Mouse (Mus musculus) hindbrain, embryonic 13.5 days (tissue): Measurements from ENCODE around the gene Jazf1. TPM values are rescaled to one million over a fixed set of nuclear protein-coding genes. Genes with fewer than 3 reads are reported as not detected.
A peak's percentile ranks its signal among the peaks of the same experiment; 100 is the strongest.

Experiments
- ATAC-seq: fragments of 200-750 bp; cut with Nextera tagmentation; 2 replicates; pipeline ENCODE4 v1.8.0; 2017; ENCODE audit warnings: moderate TSS enrichment; ENCODE audit not compliant: low FRiP score
- H3K27ac ChIP-seq: fragments of 300-500 bp; sonication (generic); 2 replicates; pipeline ENCODE4 v1.5.1; 2015; ENCODE audit warnings: inconsistent platforms, mild to moderate bottlenecking, moderate library complexity
- H3K27me3 ChIP-seq: fragments of 300-500 bp; sonication (generic); 2 replicates; pipeline ENCODE4 v1.6.1; 2015; ENCODE audit warnings: mild to moderate bottlenecking, inconsistent platforms
- H3K36me3 ChIP-seq: fragments of 300-500 bp; sonication (generic); 2 replicates; pipeline ENCODE4 v1.6.1; 2015; ENCODE audit warnings: mild to moderate bottlenecking, inconsistent platforms
- H3K4me1 ChIP-seq: fragments of 300-500 bp; sonication (generic); replicated peaks from 2 replicates; pipeline ENCODE4 v1.6.1; 2015; ENCODE audit warnings: inconsistent platforms
- H3K4me2 ChIP-seq: fragments of 300-500 bp; sonication (generic); 2 replicates; pipeline ENCODE4 v1.6.1; 2015; ENCODE audit warnings: inconsistent platforms, mild to moderate bottlenecking, moderate library complexity
- H3K4me3 ChIP-seq: fragments of 300-500 bp; sonication (generic); 2 replicates; pipeline ENCODE4 v1.5.1; 2015; ENCODE audit warnings: mild to moderate bottlenecking, inconsistent platforms
- H3K9ac ChIP-seq: fragments of 300-500 bp; sonication (generic); 2 replicates; pipeline ENCODE4 v1.6.1; 2015; ENCODE audit warnings: mild to moderate bottlenecking, inconsistent platforms
- H3K9me3 ChIP-seq: fragments of 300-500 bp; sonication (generic); 2 replicates; pipeline ENCODE4 v1.6.1; 2016; ENCODE audit warnings: inconsistent platforms
- WGBS: fragments of 180-500 bp; shearing (Covaris S2); methylation state at CpG from one replicate; pipeline ENCODE4 v1.1.7; 2015; 5-methylcytosine and 5-hydroxymethylcytosine counted together
- polyA plus RNA-seq: library from polyadenylated mRNA; unstranded; fragments of >200 nt; fragmentation: Nextera tagmentation; extraction: Ambion mirVana; gene quantifications from 2 replicates; pipeline ENCODE4 v1.2.1, GENCODE M21; 2015

The Jazf1 gene
- polyA plus RNA-seq, 1 experiment from 2014 or later = 29.2 TPM

DNA sequence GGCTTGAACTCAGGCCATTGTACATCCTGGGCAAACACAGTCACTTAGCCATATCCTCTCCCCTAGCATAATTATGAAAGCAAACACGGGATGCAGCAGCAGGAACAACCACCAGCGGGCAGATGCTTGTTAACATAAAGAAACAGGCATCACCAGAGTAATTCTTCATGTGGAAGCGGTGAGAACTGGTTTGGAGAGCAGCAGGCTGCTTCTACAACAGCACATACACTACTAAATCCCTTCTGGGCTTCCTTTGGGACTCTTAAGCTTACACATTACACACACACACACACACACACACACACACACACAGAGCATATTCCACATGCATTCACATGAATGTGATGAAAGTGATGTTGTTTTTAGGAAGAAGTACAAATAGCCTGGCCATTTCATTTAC lies 216.5 kb downstream of the Jazf1 start:
- H3K4me3 ChIP-seq = no peak overlapping the region
- H3K4me2 ChIP-seq = no peak overlapping the region
- H3K9ac ChIP-seq = no peak overlapping the region
- 45% methylated on average over 3 of the region's 3 CpGs for WGBS
- H3K4me1 ChIP-seq = peaks cover 45% of the 10 kb centered on the region
- no peaks in the 10 kb centered on the region for H3K27me3 ChIP-seq
- H3K36me3 ChIP-seq = no peaks in the 10 kb centered on the region
- ATAC-seq = no peak
- H3K27ac ChIP-seq = peak overlapping the region; percentile 64
- H3K9me3 ChIP-seq = no peaks in the 10 kb centered on the region

DNA sequence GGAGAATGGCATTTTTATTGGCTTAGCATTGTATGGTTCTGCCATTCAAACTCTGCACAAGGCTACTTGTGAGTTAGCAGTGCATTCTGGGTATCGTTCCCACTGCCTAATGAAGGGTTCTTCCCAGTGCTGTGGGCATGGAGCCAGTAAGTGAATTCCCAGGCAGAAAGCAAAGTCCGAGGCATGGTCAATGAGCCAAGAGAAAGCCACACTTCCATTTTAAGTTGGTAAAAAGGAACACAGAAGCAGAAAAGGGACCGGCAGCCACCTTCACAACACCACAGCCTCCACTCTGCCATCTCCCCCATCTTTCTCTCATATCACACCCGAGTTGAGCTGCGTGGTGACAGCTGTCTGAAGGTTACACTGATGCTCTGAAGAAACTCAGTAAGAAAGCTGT lies 217.4 kb downstream of the Jazf1 start:
- H3K4me2 ChIP-seq = no peak overlapping the region
- WGBS = 49% methylated on average over 5 of the region's 5 CpGs
- no peaks in the 10 kb centered on the region for H3K9me3 ChIP-seq
- no peaks in the 10 kb centered on the region for H3K27me3 ChIP-seq
- peak; percentile 28; the same call in 1 of the 2 replicates for ATAC-seq
- peaks cover 36% of the 10 kb centered on the region for H3K4me1 ChIP-seq
- H3K9ac ChIP-seq = no peak overlapping the region
- H3K4me3 ChIP-seq = no peak overlapping the region
- H3K36me3 ChIP-seq = no peaks in the 10 kb centered on the region
- H3K27ac ChIP-seq = peak overlapping the region; percentile 76

DNA sequence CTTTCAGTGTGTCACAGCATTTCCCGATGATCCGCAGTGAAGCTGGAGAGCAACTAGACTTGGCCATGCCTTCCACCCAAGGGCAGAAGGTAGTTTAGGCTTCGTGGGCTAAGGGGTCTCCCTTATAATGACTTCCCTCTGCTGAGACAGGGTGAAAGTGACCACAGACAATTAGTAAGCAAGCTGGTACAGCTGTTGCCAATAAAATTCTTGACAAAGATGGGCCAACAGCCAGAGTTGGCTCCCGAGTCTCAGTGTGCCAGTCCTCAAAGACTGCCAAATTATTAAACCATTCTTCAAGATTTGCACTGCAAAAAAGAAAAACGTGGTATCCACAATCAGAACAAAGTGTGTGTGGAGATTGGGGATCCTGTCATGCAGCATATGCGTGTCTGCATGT lies 220.2 kb downstream of the Jazf1 start:
- WGBS = 86% methylated on average over 6 of the region's 6 CpGs
- H3K9ac ChIP-seq = no peak overlapping the region

DNA sequence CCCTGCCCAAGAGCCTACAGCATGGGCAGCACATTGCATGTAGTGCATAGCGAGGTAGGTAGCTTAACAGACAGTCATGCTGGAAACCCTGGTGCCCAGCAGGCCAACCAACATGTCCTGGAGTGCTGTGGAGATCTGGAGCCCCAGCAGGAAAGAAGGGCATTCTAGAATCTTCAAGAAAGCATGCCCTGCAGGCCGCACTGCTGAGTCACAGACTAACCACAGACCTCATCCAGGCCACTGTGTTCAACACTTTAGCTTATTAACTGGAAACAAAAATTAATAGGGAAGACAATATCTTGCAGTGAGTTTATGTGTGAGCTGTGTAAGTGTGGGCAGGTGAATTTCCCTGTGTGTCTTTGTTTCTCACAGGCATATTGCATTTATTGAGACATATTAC lies 222.1 kb downstream of the Jazf1 start:
- H3K36me3 ChIP-seq = no peaks in the 10 kb centered on the region
- H3K4me1 ChIP-seq = peaks cover 11% of the 10 kb centered on the region
- H3K4me2 ChIP-seq = no peak overlapping the region
- 90% methylated on average over 2 of the region's 2 CpGs for WGBS
- H3K9me3 ChIP-seq = no peaks in the 10 kb centered on the region
- ATAC-seq = no peak
- no peak overlapping the region for H3K4me3 ChIP-seq
- no peak overlapping the region for H3K9ac ChIP-seq
- H3K27me3 ChIP-seq = no peaks in the 10 kb centered on the region
- H3K27ac ChIP-seq = no peak overlapping the region

More for the DNA sequence above, 220.2 kb downstream of the Jazf1 start:
- Histone ChIP-seq H3K4me2 (no peak overlapping the region), H3K4me3 (no peak overlapping the region), H3K4me1 (peaks cover 23% of the 10 kb centered on the region), H3K27me3 (no peaks in the 10 kb centered on the region), H3K36me3 (no peaks in the 10 kb centered on the region), H3K27ac (no peak overlapping the region), H3K9me3 (no peaks in the 10 kb centered on the region)
- no peak for ATAC-seq

DNA sequence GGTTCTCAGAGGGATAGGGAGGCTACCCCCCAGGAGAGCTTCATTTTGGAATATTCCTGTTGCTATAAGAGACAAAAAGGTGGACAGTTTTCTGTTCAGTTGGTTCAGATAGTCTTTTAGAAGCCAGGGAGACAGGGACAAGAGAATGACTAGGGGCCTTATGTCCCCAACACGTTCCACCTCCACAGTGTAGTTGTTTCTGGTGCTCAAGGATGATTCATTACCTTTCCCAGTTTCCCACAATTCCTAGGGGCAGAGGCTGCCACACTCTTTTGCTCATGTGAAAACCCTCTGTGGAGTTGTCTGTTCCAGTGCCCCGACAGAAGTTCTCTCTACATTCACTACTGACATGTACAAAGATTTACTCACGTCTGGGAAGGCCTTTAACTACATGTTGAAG lies 223.7 kb downstream of the Jazf1 start:
- Histone ChIP-seq H3K27me3 (no peaks in the 10 kb centered on the region), H3K9me3 (no peaks in the 10 kb centered on the region), H3K4me1 (peaks cover 20% of the 10 kb centered on the region), H3K36me3 (no peaks in the 10 kb centered on the region), H3K9ac (no peak overlapping the region), H3K4me2 (no peak overlapping the region), H3K27ac (no peak overlapping the region), H3K4me3 (no peak overlapping the region)
- 84% methylated on average over 3 of the region's 3 CpGs for WGBS
- no peak for ATAC-seq

DNA sequence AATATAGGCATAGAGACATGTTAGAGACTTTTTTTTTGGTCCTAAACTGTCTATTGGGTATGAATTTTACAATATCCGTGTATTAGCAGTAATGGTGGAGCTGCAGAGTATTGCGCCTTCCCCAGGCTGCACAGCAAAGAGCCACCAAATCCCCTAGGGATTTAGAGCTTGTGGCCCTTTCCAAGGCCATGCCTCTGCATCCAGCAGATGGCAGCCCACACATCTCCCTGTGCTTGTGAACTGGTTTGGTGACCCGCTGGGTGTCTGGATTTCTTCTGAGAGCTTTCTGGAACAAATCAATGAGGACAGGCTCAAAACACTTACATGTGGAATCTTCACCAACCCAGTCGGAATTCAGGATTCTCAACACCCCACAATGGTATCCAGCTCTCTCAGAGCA lies 225.4 kb downstream of the Jazf1 start:
- no peak for ATAC-seq
- Histone ChIP-seq H3K4me2 (no peak overlapping the region), H3K27ac (no peak overlapping the region), H3K4me1 (peaks cover 35% of the 10 kb centered on the region), H3K27me3 (no peaks in the 10 kb centered on the region), H3K4me3 (no peak overlapping the region), H3K9me3 (no peaks in the 10 kb centered on the region), H3K36me3 (no peaks in the 10 kb centered on the region), H3K9ac (no peak overlapping the region)
- WGBS = 72% methylated on average over 4 of the region's 4 CpGs

DNA sequence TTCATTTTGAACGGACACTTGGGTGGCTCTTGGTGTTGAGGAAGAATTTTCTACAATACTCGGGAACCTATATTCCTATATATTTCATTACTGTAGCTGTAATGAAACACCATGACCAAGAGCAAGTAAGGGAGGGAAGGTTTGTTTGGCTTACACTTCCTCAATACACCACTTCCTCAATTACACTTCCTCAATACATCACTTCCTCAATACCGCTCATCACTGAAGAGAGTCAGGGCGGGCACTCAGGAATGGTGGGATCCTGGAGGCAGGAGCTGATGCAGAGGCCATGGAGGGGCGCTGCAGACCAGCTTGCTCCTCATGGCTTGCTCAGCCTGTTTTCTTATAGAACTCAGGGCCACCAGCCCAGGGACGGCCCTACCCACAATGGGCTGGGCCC lies 225.8 kb downstream of the Jazf1 start:
- no peak for ATAC-seq
- Histone ChIP-seq H3K36me3 (no peaks in the 10 kb centered on the region), H3K9me3 (no peaks in the 10 kb centered on the region), H3K9ac (no peak overlapping the region), H3K4me1 (peaks cover 36% of the 10 kb centered on the region), H3K27ac (no peak overlapping the region), H3K27me3 (no peaks in the 10 kb centered on the region), H3K4me2 (no peak overlapping the region), H3K4me3 (no peak overlapping the region)
- WGBS = 88% methylated on average over 6 of the region's 6 CpGs

DNA sequence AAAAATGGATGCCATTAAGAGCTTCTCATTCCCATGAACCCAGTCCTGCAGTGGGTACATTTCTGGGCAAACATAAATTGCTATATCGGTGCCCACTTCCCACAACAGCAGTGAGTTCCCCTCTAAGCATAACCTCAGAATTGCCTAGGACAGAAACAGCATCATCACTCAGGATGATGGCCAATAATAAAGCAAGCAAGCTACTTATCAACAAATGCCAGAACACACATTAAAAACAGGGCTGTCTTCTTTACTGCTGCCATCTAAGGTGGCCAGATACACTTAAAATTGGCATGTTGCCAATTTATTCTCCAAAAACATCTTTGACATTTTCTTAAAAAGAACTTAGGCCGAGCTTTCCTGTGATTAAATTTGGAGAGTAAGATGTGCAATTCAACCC lies 226.8 kb downstream of the Jazf1 start:
- H3K9me3 ChIP-seq = no peaks in the 10 kb centered on the region
- no peak overlapping the region for H3K9ac ChIP-seq
- WGBS = 93% methylated on average over 2 of the region's 2 CpGs
- no peak overlapping the region for H3K4me2 ChIP-seq
- H3K4me3 ChIP-seq = no peak overlapping the region
- no peaks in the 10 kb centered on the region for H3K27me3 ChIP-seq
- H3K4me1 ChIP-seq = peaks cover 36% of the 10 kb centered on the region
- no peak for ATAC-seq
- no peak overlapping the region for H3K27ac ChIP-seq
- no peaks in the 10 kb centered on the region for H3K36me3 ChIP-seq

DNA sequence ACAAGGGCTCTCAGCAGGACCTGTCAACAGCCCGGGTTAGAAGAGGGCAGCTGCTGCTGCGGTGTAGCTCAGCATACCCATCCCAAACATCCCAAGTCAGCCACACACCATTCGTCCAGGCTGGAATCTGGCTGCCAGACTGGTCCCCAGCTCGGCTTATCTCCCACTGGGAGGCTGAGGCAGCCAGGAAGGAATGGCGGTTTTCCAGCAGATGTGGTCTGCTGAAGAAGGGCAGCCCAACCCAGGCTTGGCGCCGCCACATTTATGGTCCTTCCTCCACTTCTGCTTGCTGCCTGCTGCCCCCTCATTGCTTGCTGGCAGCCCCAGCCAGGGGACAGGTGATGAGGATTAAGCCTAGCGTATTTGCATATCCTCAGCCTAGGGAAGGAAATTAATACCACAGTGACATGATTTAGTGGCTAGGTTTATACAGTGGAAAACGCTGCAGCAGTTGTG lies 227.8 kb downstream of the Jazf1 start:
- Histone ChIP-seq H3K4me3 (no peak overlapping the region), H3K27ac (no peak overlapping the region), H3K9ac (no peak overlapping the region), H3K27me3 (no peaks in the 10 kb centered on the region), H3K4me1 (peaks cover 38% of the 10 kb centered on the region), H3K9me3 (no peaks in the 10 kb centered on the region), H3K4me2 (no peak overlapping the region), H3K36me3 (no peaks in the 10 kb centered on the region)
- ATAC-seq = 0 out of 2 replicates have a peak, but pooled peaks have one; percentile 11
- WGBS = 20% methylated on average over 9 of the region's 9 CpGs

DNA sequence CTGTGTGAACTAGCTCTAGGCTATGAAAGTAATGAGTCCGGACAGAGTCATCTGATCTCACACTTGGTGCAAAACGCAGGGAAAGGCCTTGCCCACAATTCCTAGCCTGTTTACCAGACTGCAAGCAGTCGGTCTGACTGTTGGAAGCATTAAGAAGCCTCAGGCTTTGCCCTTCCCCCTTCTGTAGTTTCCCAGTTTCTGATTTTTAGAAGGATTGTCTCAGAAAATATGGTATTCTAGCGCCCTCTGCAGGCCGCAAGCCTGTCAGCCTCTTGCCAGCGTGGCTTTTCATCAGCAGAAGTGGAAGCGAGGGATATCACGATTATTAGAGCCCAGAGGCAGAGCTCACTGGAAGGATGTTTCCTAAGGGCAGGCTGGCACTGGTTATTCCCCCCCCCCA lies 229.7 kb downstream of the Jazf1 start:
- Histone ChIP-seq H3K27me3 (no peaks in the 10 kb centered on the region), H3K36me3 (no peaks in the 10 kb centered on the region), H3K9ac (no peak overlapping the region), H3K4me2 (no peak overlapping the region), H3K4me3 (no peak overlapping the region), H3K27ac (no peak overlapping the region), H3K9me3 (no peaks in the 10 kb centered on the region), H3K4me1 (peaks cover 38% of the 10 kb centered on the region)
- 4% methylated on average over 8 of the region's 8 CpGs for WGBS
- ATAC-seq = peak; percentile 70; the same call in 1 of the 2 replicates

DNA sequence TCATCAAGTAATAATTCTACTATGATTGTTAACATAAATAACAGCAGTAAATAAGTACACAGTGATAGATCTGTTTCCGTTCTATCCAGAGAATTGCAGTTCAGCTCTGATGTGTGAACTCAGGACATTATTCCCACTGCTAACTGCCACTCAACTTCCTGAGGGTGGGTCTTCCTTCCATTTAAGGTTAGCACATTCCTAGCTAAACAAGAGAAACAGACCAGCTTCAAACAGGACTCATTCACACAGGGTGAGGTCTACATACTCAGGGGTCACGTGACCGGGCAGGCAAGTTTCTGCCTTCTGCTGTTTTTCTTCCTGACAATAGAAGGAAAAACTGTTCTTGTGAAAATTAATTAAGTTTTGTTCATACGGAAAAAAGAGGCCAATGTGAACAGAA lies 230.6 kb downstream of the Jazf1 start:
- Histone ChIP-seq H3K36me3 (no peaks in the 10 kb centered on the region), H3K4me3 (no peak overlapping the region), H3K27me3 (no peaks in the 10 kb centered on the region), H3K4me1 (peaks cover 38% of the 10 kb centered on the region), H3K9ac (no peak overlapping the region), H3K4me2 (no peak overlapping the region), H3K9me3 (no peaks in the 10 kb centered on the region), H3K27ac (no peak overlapping the region)
- no peak for ATAC-seq
- 58% methylated on average over 4 of the region's 4 CpGs for WGBS

DNA sequence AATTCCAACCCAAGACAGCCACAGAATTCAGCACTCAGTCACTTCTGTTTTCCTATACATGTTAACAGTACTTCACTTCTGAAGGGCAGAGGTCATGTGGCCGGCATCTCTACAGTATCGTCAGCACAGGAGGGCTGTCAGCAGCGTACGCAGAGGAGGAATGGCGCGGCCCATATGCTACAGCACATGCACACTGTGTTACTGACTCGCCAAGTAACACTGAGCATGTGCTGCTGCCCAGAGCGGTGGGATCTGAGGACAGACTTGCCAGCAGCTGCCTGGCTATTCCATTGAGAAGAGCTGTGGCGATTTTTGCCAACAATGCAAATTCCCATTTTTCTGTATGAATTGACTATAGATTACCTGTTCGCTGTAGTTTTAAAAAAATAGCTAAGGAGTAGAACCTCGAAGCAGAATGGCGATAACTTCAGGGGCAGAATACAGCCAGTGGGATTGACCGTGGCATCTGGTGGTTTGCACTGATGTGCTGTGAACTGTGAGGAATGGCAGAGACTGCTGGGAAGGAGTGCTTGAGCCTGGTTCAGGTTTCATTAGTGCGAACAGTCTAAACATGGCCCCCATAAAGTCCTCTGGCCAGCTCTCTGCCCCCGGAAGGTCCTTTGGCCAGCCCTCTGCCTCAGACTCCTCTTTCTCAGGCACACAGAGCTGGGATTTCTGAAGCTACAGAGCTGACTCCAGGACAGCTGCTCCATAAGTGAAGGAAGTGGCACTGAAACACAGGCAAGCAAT lies 232.1 kb downstream of the Jazf1 start:
- Histone ChIP-seq H3K9ac (no peak overlapping the region), H3K4me3 (no peak overlapping the region), H3K4me2 (no peak overlapping the region), H3K27ac (no peak overlapping the region), H3K27me3 (no peaks in the 10 kb centered on the region), H3K36me3 (no peaks in the 10 kb centered on the region), H3K4me1 (peaks cover 35% of the 10 kb centered on the region), H3K9me3 (no peaks in the 10 kb centered on the region)
- ATAC-seq = no peak
- 80% methylated on average over 15 of the region's 15 CpGs for WGBS

DNA sequence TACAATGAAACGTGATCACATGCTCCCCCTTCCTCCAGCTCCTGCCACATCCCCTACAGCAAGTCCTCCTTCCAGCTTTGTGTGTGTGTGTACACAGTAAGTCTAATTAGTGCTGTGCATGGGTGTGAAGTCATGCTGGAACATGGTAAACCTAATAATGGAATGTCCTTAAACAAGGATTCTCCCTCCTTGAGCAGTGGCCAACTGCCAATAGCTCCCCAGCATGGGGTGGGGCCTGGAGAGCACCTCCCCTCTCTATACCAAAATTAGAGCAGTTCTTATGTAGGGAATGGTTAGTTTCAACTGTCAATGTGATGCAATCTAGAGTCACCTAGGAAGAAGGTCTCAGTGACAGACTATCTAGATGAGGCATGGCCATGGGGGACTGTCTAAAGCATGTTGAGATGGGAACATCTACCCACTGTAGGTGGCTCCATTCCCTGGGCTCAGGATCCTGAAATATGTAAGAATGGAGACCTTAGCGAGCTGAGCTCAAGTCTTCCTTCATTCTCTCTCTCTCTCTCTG lies 240.6 kb downstream of the Jazf1 start:
- H3K4me1 ChIP-seq = peaks cover 17% of the 10 kb centered on the region
- no peak overlapping the region for H3K9ac ChIP-seq
- WGBS = 78% methylated on average over 2 of the region's 2 CpGs
- no peak overlapping the region for H3K4me2 ChIP-seq
- H3K36me3 ChIP-seq = no peaks in the 10 kb centered on the region
- H3K4me3 ChIP-seq = no peak overlapping the region
- no peaks in the 10 kb centered on the region for H3K9me3 ChIP-seq
- H3K27me3 ChIP-seq = 0 out of 2 replicates have a peak, but pooled peaks cover 3% of the 10 kb centered on the region
- H3K27ac ChIP-seq = no peak overlapping the region
- ATAC-seq = no peak
